Mouse (Mus musculus) ES-E14 (cell line): ENCODE data around the gene Map4k1.

ENCODE experiments used
- CHD2 ChIP-seq: IDR thresholded peaks from 2 replicates; pipeline ENCODE4 v1.6.1; 2014; ENCODE audit warnings: mild to moderate bottlenecking, low read depth, low read length, inconsistent platforms
- MAFK ChIP-seq: IDR thresholded peaks from 2 replicates; pipeline ENCODE4 v1.6.1; 2014; ENCODE audit warnings: mild to moderate bottlenecking, low read depth, low read length, inconsistent platforms; ENCODE audit not compliant: insufficient read depth

DNA sequence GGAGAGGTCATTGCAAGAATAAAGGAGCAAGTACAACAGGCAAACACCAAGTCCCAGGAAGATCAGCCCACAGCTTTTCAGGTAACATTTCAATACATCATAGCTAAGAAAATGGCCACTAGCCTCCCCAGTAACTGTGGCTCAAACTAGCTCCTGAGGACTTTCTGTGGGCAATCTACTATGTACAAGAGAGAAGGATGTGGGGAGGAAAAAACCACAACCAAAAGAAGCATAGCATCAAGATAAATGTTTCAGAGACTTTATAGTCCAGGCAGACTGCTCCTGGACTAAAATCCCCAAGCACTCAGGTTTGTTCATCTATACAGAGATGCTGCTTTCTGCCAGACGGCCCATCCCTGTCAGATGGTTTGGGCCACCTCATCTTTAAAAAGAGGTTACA lies 25.6 kb upstream of the Map4k1 start:
- TF ChIP-seq MAFK = no peak
- no peak for TF ChIP-seq CHD2
